Mouse (Mus musculus) liver, postnatal 0 days (tissue): ENCODE measurements at regions not wholly inside any gene's neighbourhood (a gene's known extent, or its start where the extent isn't known, plus 50 kb on each side); places are given as distances from the start of the nearest gene placed in this dataset.

Experiments used
- CTCF ChIP-seq: sonication (generic); IDR thresholded peaks from 2 replicates; pipeline ENCODE4 v1.5.1; 2016; ENCODE audit warnings: antibody characterized with exemption, low read depth
- EP300 ChIP-seq: IDR thresholded peaks from 2 replicates; pipeline ENCODE4 v1.6.1; 2016; ENCODE audit warnings: antibody characterized with exemption, low read depth, mild to moderate bottlenecking

DNA sequence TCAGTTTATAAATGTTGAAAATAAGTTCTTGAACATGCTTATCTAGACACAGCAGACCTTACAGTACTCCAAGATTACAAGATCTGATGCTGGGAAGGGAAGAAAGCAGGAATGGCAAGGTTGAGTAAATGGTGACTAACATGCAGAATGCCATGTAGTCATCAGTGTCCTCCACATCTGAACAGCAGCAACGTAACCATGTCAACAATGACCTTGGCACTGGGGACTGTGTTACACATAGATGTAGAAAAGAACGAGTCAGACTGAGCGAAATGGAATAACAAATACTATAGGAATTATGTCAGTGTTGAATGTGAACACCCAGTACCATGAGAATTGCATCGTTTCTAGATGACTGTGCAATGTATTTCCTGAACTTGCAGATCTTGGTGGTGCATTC lies 936.5 kb upstream of the Gm7489 start:
- no peak for TF ChIP-seq CTCF
- TF ChIP-seq EP300, result no peak
